Mouse (Mus musculus) bone marrow macrophage, adult 2 months (primary cell): ENCODE measurements around the gene Mib2.

Experiments
- CTCF ChIP-seq: IDR thresholded peaks from 2 replicates; pipeline ENCODE4 v1.5.1; 2012; ENCODE audit warnings: low read depth, mild to moderate bottlenecking, low read length, moderate library complexity
- POLR2A ChIP-seq: IDR thresholded peaks from 2 replicates; pipeline ENCODE4 v1.6.1; 2012; ENCODE audit warnings: mild to moderate bottlenecking, low read depth, low read length, borderline replicate concordance

GRCm38 (mm10) chr4:155606825-155607224 lies 62.2 kb downstream of the Mib2 start:
- TF ChIP-seq CTCF = no peak
- TF ChIP-seq POLR2A = no peak
